Mouse (Mus musculus) stomach, embryonic 15.5 days (tissue): ENCODE measurements at regions not wholly inside any gene's neighbourhood (a gene's known extent, or its start where the extent isn't known, plus 50 kb on each side); places are given as distances from the start of the nearest gene placed in this dataset.
"Not testable (repeated sequence)": the region's sequence is repeated elsewhere in the genome, so short reads cannot be mapped to it uniquely, and the experiment has no call there.

Source experiments
- ATAC-seq: fragments of 200-750 bp; cut with Nextera tagmentation; 2 replicates; pipeline ENCODE4 v1.8.0; 2017; ENCODE audit warnings: low read depth, moderate number of reproducible peaks, moderate TSS enrichment; ENCODE audit not compliant: insufficient read depth, low FRiP score
- H3K27ac ChIP-seq: fragments of 300-500 bp; sonication (generic); 2 replicates; pipeline ENCODE4 v1.5.1; 2015; ENCODE audit warnings: mild to moderate bottlenecking, inconsistent platforms
- H3K27me3 ChIP-seq: fragments of 300-500 bp; sonication (generic); replicated peaks from 2 replicates; pipeline ENCODE4 v1.6.1; 2015; ENCODE audit warnings: inconsistent platforms
- H3K36me3 ChIP-seq: fragments of 300-500 bp; sonication (generic); 2 replicates; pipeline ENCODE4 v1.6.1; 2015; ENCODE audit warnings: inconsistent platforms
- H3K4me1 ChIP-seq: fragments of 300-500 bp; sonication (generic); 2 replicates; pipeline ENCODE4 v1.6.1; 2015; ENCODE audit warnings: inconsistent platforms
- H3K4me2 ChIP-seq: fragments of 300-500 bp; sonication (generic); 2 replicates; pipeline ENCODE4 v1.6.1; 2015; ENCODE audit warnings: mild to moderate bottlenecking, inconsistent platforms
- H3K4me3 ChIP-seq: fragments of 300-500 bp; sonication (generic); replicated peaks from 2 replicates; pipeline ENCODE4 v1.5.1; 2015; ENCODE audit warnings: inconsistent platforms
- H3K9ac ChIP-seq: fragments of 300-500 bp; sonication (generic); 2 replicates; pipeline ENCODE4 v1.6.1; 2015; ENCODE audit warnings: inconsistent platforms
- H3K9me3 ChIP-seq: fragments of 300-500 bp; sonication (generic); 2 replicates; pipeline ENCODE4 v1.6.1; 2016; ENCODE audit warnings: inconsistent platforms
- WGBS: fragments of 180-500 bp; shearing (Covaris S2); methylation state at CpG from one replicate; pipeline ENCODE4 v1.1.7; 2015; 5-methylcytosine and 5-hydroxymethylcytosine counted together

DNA sequence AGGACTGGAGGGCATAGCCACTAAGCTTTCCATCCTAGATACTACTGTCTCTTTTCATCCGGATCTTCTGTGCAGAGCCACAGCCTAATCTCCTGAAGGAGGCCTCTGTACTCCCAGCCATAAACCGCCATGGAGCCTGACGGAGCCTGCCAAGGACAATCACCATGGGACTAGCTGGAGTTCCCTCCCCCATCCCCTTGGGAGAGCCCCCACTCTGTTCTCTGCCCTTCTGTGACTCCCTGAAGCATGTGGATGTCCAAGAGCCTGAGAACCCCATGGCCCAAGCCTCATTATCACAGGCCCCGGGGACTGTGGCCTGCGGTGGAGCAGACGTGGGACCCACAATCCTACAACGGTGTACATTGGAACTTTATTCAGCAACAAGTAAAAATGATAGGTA is 151.5 kb upstream of the Ddhd1 start:
- Histone ChIP-seq H3K27me3 (no peaks in the 10 kb centered on the region), H3K4me3 (no peak overlapping the region), H3K9ac (no peak overlapping the region), H3K4me1 (no peaks in the 10 kb centered on the region), H3K27ac (no peak overlapping the region), H3K4me2 (no peak overlapping the region), H3K9me3 (no peaks in the 10 kb centered on the region), H3K36me3 (no peaks in the 10 kb centered on the region)
- 88% methylated on average over 7 of the region's 7 CpGs for WGBS
- ATAC-seq, result no peak

GRCm38 (mm10) chr14:45810101-45810500 is 152.2 kb upstream of the Ddhd1 start:
- Histone ChIP-seq H3K9ac (no peak overlapping the region), H3K4me3 (no peak overlapping the region), H3K4me1 (no peaks in the 10 kb centered on the region), H3K9me3 (no peaks in the 10 kb centered on the region), H3K36me3 (no peaks in the 10 kb centered on the region), H3K27me3 (no peaks in the 10 kb centered on the region), H3K27ac (no peak overlapping the region), H3K4me2 (no peak overlapping the region)
- ATAC-seq, result no peak
- 59% methylated on average over 4 of the region's 4 CpGs for WGBS

- Histone ChIP-seq H3K4me2 (no peak overlapping the region), H3K4me1 (no peaks in the 10 kb centered on the region), H3K9ac (no peak overlapping the region), H3K9me3 (no peaks in the 10 kb centered on the region), H3K27me3 (no peaks in the 10 kb centered on the region), H3K36me3 (no peaks in the 10 kb centered on the region), H3K4me3 (no peak overlapping the region), H3K27ac (no peak overlapping the region)
- no peak for ATAC-seq
- WGBS, result 51% methylated on average over 3 of the region's 3 CpGs
These were observed 152.7 kb upstream of the Ddhd1 start for GRCm38 (mm10) chr14:45810630-45811029.

DNA sequence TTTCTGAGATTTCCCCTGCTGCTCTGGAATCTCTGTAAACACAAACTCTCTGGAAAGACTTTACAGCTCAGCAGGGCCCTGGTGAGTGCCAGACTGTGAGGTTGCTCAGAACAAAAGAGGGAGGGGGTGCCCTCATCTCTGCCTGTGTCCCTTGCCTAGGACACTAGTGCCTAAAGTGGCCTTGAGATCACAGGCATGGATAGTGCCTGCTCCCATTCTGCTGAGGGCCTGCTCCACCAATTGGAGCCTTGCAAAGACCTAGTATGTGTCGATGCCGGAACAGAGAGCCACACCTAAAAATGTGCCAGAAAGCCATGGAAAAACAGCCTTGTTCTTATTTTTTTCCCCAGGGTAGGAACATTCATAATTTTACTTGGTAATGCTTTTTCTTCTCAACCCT is 157.7 kb upstream of the Ddhd1 start:
- Histone ChIP-seq H3K9me3 (no peaks in the 10 kb centered on the region), H3K36me3 (no peaks in the 10 kb centered on the region), H3K4me2 (no peak overlapping the region), H3K27me3 (no peaks in the 10 kb centered on the region), H3K4me1 (no peaks in the 10 kb centered on the region), H3K4me3 (no peak overlapping the region), H3K27ac (no peak overlapping the region), H3K9ac (no peak overlapping the region)
- ATAC-seq, result no peak
- 81% methylated on average over 2 of the region's 2 CpGs for WGBS

DNA sequence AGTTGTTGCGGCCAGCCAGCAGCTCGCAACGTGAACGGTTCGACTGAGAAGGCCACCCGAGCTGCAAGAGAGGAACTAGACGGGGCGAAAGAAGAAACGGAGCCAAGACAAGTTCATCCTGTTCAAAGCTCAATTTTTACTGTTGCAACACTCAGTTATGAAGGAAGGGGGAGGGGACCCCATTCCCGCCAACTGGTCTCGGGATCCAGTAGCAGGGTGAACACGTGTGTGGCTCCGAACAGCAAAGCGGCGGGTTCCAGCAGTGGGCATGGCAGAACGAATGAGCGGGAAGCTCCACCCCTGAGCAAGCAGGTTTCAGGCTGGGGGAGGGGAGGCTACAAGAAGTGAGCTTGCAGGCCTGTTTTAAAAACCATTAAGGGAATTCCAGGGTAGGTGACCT is 158.7 kb upstream of the Ddhd1 start:
- not testable (repeated sequence) for H3K9ac ChIP-seq, ATAC-seq, H3K9me3 ChIP-seq, H3K4me2 ChIP-seq, H3K4me1 ChIP-seq, H3K27me3 ChIP-seq, H3K27ac ChIP-seq, H3K36me3 ChIP-seq, H3K4me3 ChIP-seq
- 85% methylated on average over 17 of the region's 17 CpGs for WGBS

DNA sequence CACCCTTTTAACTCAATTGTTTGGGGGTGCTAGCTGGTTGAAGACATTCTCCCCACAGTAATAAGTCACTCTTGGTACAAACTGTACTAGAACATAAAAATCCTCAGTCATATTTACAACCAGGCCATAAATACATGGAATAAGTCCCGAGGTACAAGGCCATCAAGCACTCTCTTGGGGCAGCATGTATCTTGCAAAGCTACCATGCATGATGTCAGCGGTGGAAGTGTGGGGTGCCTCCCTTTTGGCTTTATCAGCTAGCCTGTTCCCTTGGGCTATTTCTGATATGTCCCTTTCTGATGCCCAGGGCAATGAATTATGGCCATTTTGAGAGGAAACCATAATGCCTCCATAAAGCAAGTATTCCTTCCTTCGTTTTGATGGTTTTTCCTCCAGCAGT is 159.8 kb upstream of the Ddhd1 start:
- H3K27me3 ChIP-seq, result no peaks in the 10 kb centered on the region

GRCm38 (mm10) chr14:45824601-45825000 is 166.7 kb upstream of the Ddhd1 start:
- Histone ChIP-seq H3K36me3 (no peaks in the 10 kb centered on the region), H3K9ac (no peak overlapping the region)
- 84% methylated on average over 2 of the region's 2 CpGs for WGBS

More for the DNA sequence above, 159.8 kb upstream of the Ddhd1 start:
- H3K4me3 ChIP-seq, result no peak overlapping the region
- H3K9me3 ChIP-seq, result no peaks in the 10 kb centered on the region
- ATAC-seq, result no peak
- no peaks in the 10 kb centered on the region for H3K4me1 ChIP-seq
- H3K27ac ChIP-seq, result no peak overlapping the region
- H3K9ac ChIP-seq, result no peak overlapping the region
- no peaks in the 10 kb centered on the region for H3K36me3 ChIP-seq
- WGBS, result 77% methylated on average over 3 of the region's 3 CpGs
- H3K4me2 ChIP-seq, result no peak overlapping the region

GRCm38 (mm10) chr14:45826023-45826422 is 168.1 kb upstream of the Ddhd1 start:
- no peak overlapping the region for H3K4me2 ChIP-seq
- H3K9ac ChIP-seq, result no peak overlapping the region
- no peak for ATAC-seq
- WGBS, result 59% methylated on average over 3 of the region's 3 CpGs
- no peaks in the 10 kb centered on the region for H3K27me3 ChIP-seq
- peak overlapping the region; percentile 54; the same call in 1 of the 2 replicates for H3K27ac ChIP-seq
- no peaks in the 10 kb centered on the region for H3K4me1 ChIP-seq
- H3K36me3 ChIP-seq, result no peaks in the 10 kb centered on the region
- no peaks in the 10 kb centered on the region for H3K9me3 ChIP-seq
- H3K4me3 ChIP-seq, result no peak overlapping the region

More at GRCm38 (mm10) chr14:45824601-45825000, 166.7 kb upstream of the Ddhd1 start:
- Histone ChIP-seq H3K9me3 (no peaks in the 10 kb centered on the region), H3K4me1 (no peaks in the 10 kb centered on the region), H3K27me3 (no peaks in the 10 kb centered on the region), H3K4me2 (no peak overlapping the region), H3K27ac (no peak overlapping the region; the same call in 1 of the 2 replicates), H3K4me3 (no peak overlapping the region)
- no peak for ATAC-seq

GRCm38 (mm10) chr14:45827096-45827495 is 169.2 kb upstream of the Ddhd1 start:
- no peak for ATAC-seq

DNA sequence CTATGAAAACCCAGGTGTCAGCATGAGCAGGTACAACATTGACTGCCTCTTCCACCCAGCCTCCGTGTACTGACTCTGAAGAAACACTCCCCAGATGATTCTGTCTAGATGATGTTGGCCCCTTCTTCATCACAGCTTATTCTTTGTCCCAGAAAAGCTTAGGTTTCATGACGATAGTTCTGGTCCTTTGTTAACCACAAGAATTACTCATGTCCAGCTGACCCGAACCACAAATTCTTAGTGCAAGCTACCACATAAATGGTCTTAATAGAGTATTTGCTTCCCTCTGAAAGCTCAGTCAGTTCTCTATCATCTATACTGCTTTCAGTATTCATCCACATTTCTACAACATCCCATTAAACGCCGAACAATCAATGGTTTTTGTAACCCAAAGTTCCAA is 172.5 kb upstream of the Ddhd1 start:
- Histone ChIP-seq H3K9ac (no peak overlapping the region), H3K4me3 (no peak overlapping the region), H3K27me3 (no peaks in the 10 kb centered on the region), H3K4me2 (no peak overlapping the region), H3K27ac (no peak overlapping the region), H3K36me3 (no peaks in the 10 kb centered on the region), H3K4me1 (no peaks in the 10 kb centered on the region), H3K9me3 (no peaks in the 10 kb centered on the region)
- no peak for ATAC-seq
- WGBS, result 91% methylated on average over 5 of the region's 5 CpGs

More at GRCm38 (mm10) chr14:45827096-45827495, 169.2 kb upstream of the Ddhd1 start:
- H3K9me3 ChIP-seq, result no peaks in the 10 kb centered on the region
- H3K4me2 ChIP-seq, result no peak overlapping the region
- H3K4me3 ChIP-seq, result no peak overlapping the region
- no peaks in the 10 kb centered on the region for H3K27me3 ChIP-seq
- H3K27ac ChIP-seq, result peak overlapping the region; percentile 40; the same call in 1 of the 2 replicates
- no peak overlapping the region for H3K9ac ChIP-seq
- 42% methylated on average over 1 of the region's 1 CpGs for WGBS
- H3K4me1 ChIP-seq, result no peaks in the 10 kb centered on the region
- H3K36me3 ChIP-seq, result no peaks in the 10 kb centered on the region

- no peak overlapping the region for H3K4me3 ChIP-seq
- 80% methylated on average over 11 of the region's 11 CpGs for WGBS
These were observed 179.1 kb upstream of the Ddhd1 start for GRCm38 (mm10) chr14:45837039-45837438.

DNA sequence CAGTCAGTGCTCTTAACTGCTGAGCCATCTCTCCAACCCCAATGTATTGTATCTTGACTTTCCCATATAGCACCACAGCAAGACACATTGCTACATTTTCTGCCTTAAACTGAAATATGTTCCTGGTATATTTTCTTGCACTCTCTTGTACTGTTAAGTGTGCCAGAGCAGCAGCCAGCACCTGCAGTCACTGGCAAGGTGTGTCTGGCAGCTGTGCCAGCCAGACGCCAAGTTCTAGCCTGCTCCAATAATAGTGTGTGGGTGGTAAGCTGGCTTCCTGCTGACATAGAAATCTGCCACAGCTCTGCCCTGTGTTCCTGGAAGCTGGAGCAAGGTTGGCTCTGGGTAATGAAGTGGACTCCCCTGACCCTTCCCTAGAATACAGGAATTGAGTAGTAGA is 185.9 kb upstream of the Ddhd1 start:
- ATAC-seq, result no peak

More at GRCm38 (mm10) chr14:45837039-45837438, 179.1 kb upstream of the Ddhd1 start:
- H3K4me2 ChIP-seq, result no peak overlapping the region
- no peak overlapping the region for H3K9ac ChIP-seq
- no peaks in the 10 kb centered on the region for H3K27me3 ChIP-seq
- H3K36me3 ChIP-seq, result no peaks in the 10 kb centered on the region
- H3K27ac ChIP-seq, result no peak overlapping the region
- no peaks in the 10 kb centered on the region for H3K4me1 ChIP-seq
- no peak for ATAC-seq
- H3K9me3 ChIP-seq, result no peaks in the 10 kb centered on the region

GRCm38 (mm10) chr14:45850588-45850987 is 192.6 kb upstream of the Ddhd1 start:
- no peaks in the 10 kb centered on the region for H3K9me3 ChIP-seq
- no peak overlapping the region for H3K27ac ChIP-seq
- H3K4me3 ChIP-seq, result no peak overlapping the region
- H3K4me1 ChIP-seq, result no peaks in the 10 kb centered on the region
- no peaks in the 10 kb centered on the region for H3K27me3 ChIP-seq
- no peak for ATAC-seq
- H3K4me2 ChIP-seq, result no peak overlapping the region
- no peak overlapping the region for H3K9ac ChIP-seq
- 69% methylated on average over 8 of the region's 8 CpGs for WGBS
- H3K36me3 ChIP-seq, result no peaks in the 10 kb centered on the region

More for the DNA sequence above, 185.9 kb upstream of the Ddhd1 start:
- 69% methylated on average over 1 of the region's 1 CpGs for WGBS
- Histone ChIP-seq H3K27ac (no peak overlapping the region), H3K27me3 (no peaks in the 10 kb centered on the region), H3K36me3 (no peaks in the 10 kb centered on the region), H3K4me3 (no peak overlapping the region), H3K9me3 (no peaks in the 10 kb centered on the region), H3K9ac (no peak overlapping the region), H3K4me1 (no peaks in the 10 kb centered on the region), H3K4me2 (no peak overlapping the region)
